Mouse (Mus musculus): Measurements from ENCODE around the gene Pex14. TPM values are rescaled to one million over a fixed set of nuclear protein-coding genes. Genes with fewer than 3 reads are reported as not detected.
A peak's percentile ranks its signal among the peaks of the same experiment; 100 is the strongest.

The Pex14 gene
- polyA plus RNA-seq, 1 experiment, result 49.4 TPM

GRCm38 (mm10) chr4:148933109-148933508 lies 166.6 kb downstream of the Pex14 start:
- WGBS, result 82% methylated on average over 13 of the region's 13 CpGs
- H3K27me3 ChIP-seq (ENCODE audit: control insufficient read depth, insufficient read depth, low read length), result no peaks in the 10 kb centered on the region
- H3K4me1 ChIP-seq (ENCODE audit: control insufficient read depth, insufficient read depth, insufficient read length, low read length), result no peaks in the 10 kb centered on the region; the same call in 1 of the 2 replicates
- H3K4me3 ChIP-seq (ENCODE audit: low read depth, low read length), result no peak overlapping the region
- peaks cover 86% of the 10 kb centered on the region for H3K36me3 ChIP-seq (ENCODE audit: control insufficient read depth, insufficient read depth, low read length)
- no peak overlapping the region for H3K27ac ChIP-seq (ENCODE audit: insufficient read depth, low read depth, low read length)
- TF ChIP-seq CTCF (IDR thresholded peaks at IDR 0.05; ENCODE audit: extremely low read depth, insufficient read length, insufficient replicate concordance, low read depth, low read length), result no peak
- TF ChIP-seq POLR2A (IDR thresholded peaks at IDR 0.05; ENCODE audit: low read depth, low read length), result no peak

GRCm38 (mm10) chr4:148930721-148931229 lies 168.9 kb downstream of the Pex14 start:
- Histone ChIP-seq H3K27ac (ENCODE audit: insufficient read depth, low read depth, low read length) (no peak overlapping the region), H3K27me3 (ENCODE audit: control insufficient read depth, insufficient read depth, low read length) (no peaks in the 10 kb centered on the region), H3K4me1 (ENCODE audit: control insufficient read depth, insufficient read depth, insufficient read length, low read length) (peaks cover 1% of the 10 kb centered on the region; the same call in 1 of the 2 replicates), H3K4me3 (ENCODE audit: low read depth, low read length) (no peak overlapping the region), H3K36me3 (ENCODE audit: control insufficient read depth, insufficient read depth, low read length) (peaks cover 62% of the 10 kb centered on the region)
- 86% methylated on average over 9 of the region's 9 CpGs for WGBS
- TF ChIP-seq CTCF (IDR thresholded peaks at IDR 0.05; ENCODE audit: extremely low read depth, insufficient read length, insufficient replicate concordance, low read depth, low read length) (no peak), POLR2A (IDR thresholded peaks at IDR 0.05; ENCODE audit: low read depth, low read length) (no peak)

DNA sequence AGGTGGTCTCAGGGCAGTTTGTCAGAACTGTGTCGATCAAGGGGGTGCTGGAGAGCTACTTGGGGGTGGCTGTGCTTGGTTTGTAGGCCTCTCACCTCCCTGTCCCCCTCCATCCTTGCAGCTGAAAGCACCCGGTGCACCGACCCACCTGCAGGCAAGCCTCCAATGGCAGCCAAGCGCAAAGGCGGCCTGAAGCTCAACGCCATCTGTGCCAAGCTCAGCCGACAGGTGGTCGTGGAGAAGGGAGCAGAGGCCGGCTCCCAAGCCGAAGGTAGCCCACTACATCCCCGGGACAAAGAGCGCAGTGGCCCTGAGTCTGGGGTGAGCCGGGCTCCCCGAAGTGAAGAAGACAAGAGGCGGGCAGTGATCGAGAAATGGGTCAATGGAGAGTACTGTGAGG lies 170.8 kb downstream of the Pex14 start:
- WGBS, result 90% methylated on average over 16 of the region's 16 CpGs
- H3K27me3 ChIP-seq (ENCODE audit: control insufficient read depth, insufficient read depth, low read length), result no peaks in the 10 kb centered on the region
- no peak overlapping the region for H3K4me3 ChIP-seq (ENCODE audit: low read depth, low read length)
- H3K4me1 ChIP-seq (ENCODE audit: control insufficient read depth, insufficient read depth, insufficient read length, low read length), result peaks cover 4% of the 10 kb centered on the region; the same call in 1 of the 2 replicates
- peaks cover 47% of the 10 kb centered on the region for H3K36me3 ChIP-seq (ENCODE audit: control insufficient read depth, insufficient read depth, low read length)
- no peak for TF ChIP-seq CTCF (IDR thresholded peaks at IDR 0.05; ENCODE audit: extremely low read depth, insufficient read length, insufficient replicate concordance, low read depth, low read length)
- TF ChIP-seq POLR2A (IDR thresholded peaks at IDR 0.05; ENCODE audit: low read depth, low read length), result no peak
- no peak overlapping the region for H3K27ac ChIP-seq (ENCODE audit: insufficient read depth, low read depth, low read length)

DNA sequence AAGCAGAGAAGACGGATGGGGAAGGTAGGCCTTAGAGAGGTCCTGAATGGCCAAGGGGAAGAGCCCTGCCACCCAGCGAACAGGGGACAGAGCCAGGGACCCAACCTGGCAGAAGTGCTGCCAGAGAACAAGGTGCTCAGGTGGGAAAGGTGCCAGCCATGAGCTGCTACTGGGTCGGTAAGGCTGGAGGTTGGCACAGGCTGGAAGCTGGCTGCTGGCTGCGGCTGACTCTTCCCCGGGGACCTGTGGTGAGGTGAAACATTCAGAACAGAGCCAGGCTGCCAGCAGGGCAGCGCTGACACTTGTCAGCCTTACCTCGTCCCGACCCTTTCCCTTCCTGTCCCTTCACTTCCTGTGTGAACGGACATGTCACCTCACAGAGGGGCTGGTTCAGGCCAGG lies 171.4 kb downstream of the Pex14 start:
- TF ChIP-seq CTCF (IDR thresholded peaks at IDR 0.05; ENCODE audit: extremely low read depth, insufficient read length, insufficient replicate concordance, low read depth, low read length) (no peak), POLR2A (IDR thresholded peaks at IDR 0.05; ENCODE audit: low read depth, low read length) (no peak)
- peaks cover 44% of the 10 kb centered on the region for H3K36me3 ChIP-seq (ENCODE audit: control insufficient read depth, insufficient read depth, low read length)
- no peak overlapping the region for H3K4me3 ChIP-seq (ENCODE audit: low read depth, low read length)
- WGBS, result 62% methylated on average over 9 of the region's 9 CpGs
- peaks cover 4% of the 10 kb centered on the region; the same call in 1 of the 2 replicates for H3K4me1 ChIP-seq (ENCODE audit: control insufficient read depth, insufficient read depth, insufficient read length, low read length)
- H3K27ac ChIP-seq (ENCODE audit: insufficient read depth, low read depth, low read length), result no peak overlapping the region
- H3K27me3 ChIP-seq (ENCODE audit: control insufficient read depth, insufficient read depth, low read length), result no peaks in the 10 kb centered on the region

DNA sequence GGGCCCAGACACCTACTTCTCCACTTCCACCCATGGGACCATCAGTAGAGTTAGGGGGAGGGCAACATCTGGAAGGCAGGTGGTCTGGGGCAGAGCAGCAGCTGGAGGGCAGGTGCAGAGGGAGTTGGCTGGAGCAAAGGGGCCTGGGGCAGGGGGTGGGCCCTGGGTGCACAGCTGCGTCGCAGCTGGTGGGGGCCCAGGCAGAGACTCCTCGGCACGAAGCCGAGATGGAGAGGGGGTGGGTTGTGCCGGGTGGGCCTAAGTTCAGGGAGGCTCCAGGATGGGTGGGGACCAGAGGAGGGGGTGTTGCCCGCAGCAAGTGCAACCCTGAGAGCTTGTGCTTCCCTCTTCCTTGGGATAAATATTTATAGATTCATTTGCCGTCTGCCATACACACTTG lies 173.2 kb downstream of the Pex14 start:
- no peak overlapping the region for H3K4me3 ChIP-seq (ENCODE audit: low read depth, low read length)
- no peak overlapping the region for H3K27ac ChIP-seq (ENCODE audit: insufficient read depth, low read depth, low read length)
- H3K36me3 ChIP-seq (ENCODE audit: control insufficient read depth, insufficient read depth, low read length), result peaks cover 31% of the 10 kb centered on the region
- H3K27me3 ChIP-seq (ENCODE audit: control insufficient read depth, insufficient read depth, low read length), result no peaks in the 10 kb centered on the region
- WGBS, result 67% methylated on average over 8 of the region's 8 CpGs
- H3K4me1 ChIP-seq (ENCODE audit: control insufficient read depth, insufficient read depth, insufficient read length, low read length), result peaks cover 4% of the 10 kb centered on the region; the same call in 1 of the 2 replicates
- TF ChIP-seq POLR2A (IDR thresholded peaks at IDR 0.05; ENCODE audit: low read depth, low read length) (no peak), CTCF (IDR thresholded peaks at IDR 0.05; ENCODE audit: extremely low read depth, insufficient read length, insufficient replicate concordance, low read depth, low read length) (no peak)

GRCm38 (mm10) chr4:148925589-148926359 lies 173.9 kb downstream of the Pex14 start:
- no peak for TF ChIP-seq CTCF (IDR thresholded peaks at IDR 0.05; ENCODE audit: extremely low read depth, insufficient read length, insufficient replicate concordance, low read depth, low read length)
- no peak for TF ChIP-seq POLR2A (IDR thresholded peaks at IDR 0.05; ENCODE audit: low read depth, low read length)
- H3K27ac ChIP-seq (ENCODE audit: insufficient read depth, low read depth, low read length), result no peak overlapping the region

DNA sequence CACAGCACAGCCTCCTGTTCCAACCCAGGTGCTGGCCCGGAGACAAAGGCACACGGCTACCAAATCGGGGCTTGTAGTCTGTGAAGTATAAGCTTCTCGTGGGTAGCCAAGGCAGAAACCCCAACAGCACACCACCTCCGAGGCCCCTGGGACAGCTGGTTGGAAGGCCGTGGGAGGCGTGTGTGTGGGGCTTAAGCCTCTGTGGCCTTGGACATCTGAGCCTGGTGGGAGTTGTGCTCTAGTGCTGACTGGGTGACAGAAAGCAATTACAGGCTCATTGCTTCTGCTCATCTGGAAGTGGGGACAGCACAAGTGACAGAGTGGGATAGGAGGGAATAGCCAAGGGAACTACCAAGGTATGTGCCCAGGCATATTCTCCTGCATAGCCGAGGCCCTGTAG lies 175.7 kb downstream of the Pex14 start:
- Histone ChIP-seq H3K4me1 (ENCODE audit: control insufficient read depth, insufficient read depth, insufficient read length, low read length) (peaks cover 4% of the 10 kb centered on the region; the same call in 1 of the 2 replicates), H3K27ac (ENCODE audit: insufficient read depth, low read depth, low read length) (peak overlapping the region; percentile 8; the same call in 1 of the 2 replicates), H3K27me3 (ENCODE audit: control insufficient read depth, insufficient read depth, low read length) (no peaks in the 10 kb centered on the region), H3K4me3 (ENCODE audit: low read depth, low read length) (no peak overlapping the region), H3K36me3 (ENCODE audit: control insufficient read depth, insufficient read depth, low read length) (peaks cover 26% of the 10 kb centered on the region)
- WGBS, result 76% methylated on average over 8 of the region's 8 CpGs
- TF ChIP-seq POLR2A (IDR thresholded peaks at IDR 0.05; ENCODE audit: low read depth, low read length), result no peak
- no peak for TF ChIP-seq CTCF (IDR thresholded peaks at IDR 0.05; ENCODE audit: extremely low read depth, insufficient read length, insufficient replicate concordance, low read depth, low read length)

More at GRCm38 (mm10) chr4:148925589-148926359, 173.9 kb downstream of the Pex14 start:
- no peak overlapping the region for H3K4me3 ChIP-seq (ENCODE audit: low read depth, low read length)
- WGBS, result 66% methylated on average over 18 of the region's 18 CpGs
- peaks cover 27% of the 10 kb centered on the region for H3K36me3 ChIP-seq (ENCODE audit: control insufficient read depth, insufficient read depth, low read length)
- H3K27me3 ChIP-seq (ENCODE audit: control insufficient read depth, insufficient read depth, low read length), result no peaks in the 10 kb centered on the region
- peaks cover 4% of the 10 kb centered on the region; the same call in 1 of the 2 replicates for H3K4me1 ChIP-seq (ENCODE audit: control insufficient read depth, insufficient read depth, insufficient read length, low read length)
